Mouse (Mus musculus): ENCODE measurements around the gene Tpk1. TPM values are rescaled to one million over a fixed set of nuclear protein-coding genes. Genes with fewer than 3 reads are reported as not detected.
"Not testable (repeated sequence)": the region's sequence is repeated elsewhere in the genome, so short reads cannot be mapped to it uniquely, and the experiment has no call there.

Tpk1 gene
- polyA plus RNA-seq, 1 experiment, result 0.03 TPM

- Histone ChIP-seq H3K9me3 (ENCODE audit: control insufficient read depth, low read length) (no peaks in the 10 kb centered on the region), H3K27me3 (ENCODE audit: control insufficient read depth) (no peaks in the 10 kb centered on the region), H3K36me3 (ENCODE audit: control insufficient read depth) (no peaks in the 10 kb centered on the region), H3K4me1 (ENCODE audit: control insufficient read depth) (peaks cover 15% of the 10 kb centered on the region), H3K4me3 (replicated peaks) (no peak overlapping the region)
- TF ChIP-seq GATA1 (IDR thresholded peaks at IDR 0.05; ENCODE audit: low read length) (no peak), TAL1 (IDR thresholded peaks at IDR 0.05; ENCODE audit: low read length) (no peak)
Measured at GRCm38 (mm10) chr6:43518378-43518777, 147.7 kb downstream of the Tpk1 start.

GRCm38 (mm10) chr6:43517316-43517655 lies 148.8 kb downstream of the Tpk1 start:
- no peak for TF ChIP-seq GATA1 (IDR thresholded peaks at IDR 0.05; ENCODE audit: low read length)
- TF ChIP-seq TAL1 (IDR thresholded peaks at IDR 0.05; ENCODE audit: low read length), result no peak
- H3K4me1 ChIP-seq (ENCODE audit: control insufficient read depth), result peaks cover 15% of the 10 kb centered on the region
- H3K4me3 ChIP-seq (replicated peaks), result no peak overlapping the region
- no peaks in the 10 kb centered on the region for H3K36me3 ChIP-seq (ENCODE audit: control insufficient read depth)
- H3K27me3 ChIP-seq (ENCODE audit: control insufficient read depth), result no peaks in the 10 kb centered on the region
- no peaks in the 10 kb centered on the region for H3K9me3 ChIP-seq (ENCODE audit: control insufficient read depth, low read length)

- TF ChIP-seq GATA1 (IDR thresholded peaks at IDR 0.05; ENCODE audit: low read length) (no peak), TAL1 (IDR thresholded peaks at IDR 0.05; ENCODE audit: low read length) (no peak)
- Histone ChIP-seq H3K27me3 (ENCODE audit: control insufficient read depth) (no peaks in the 10 kb centered on the region), H3K9me3 (ENCODE audit: control insufficient read depth, low read length) (no peaks in the 10 kb centered on the region), H3K4me3 (replicated peaks) (no peak overlapping the region), H3K4me1 (ENCODE audit: control insufficient read depth) (peaks cover 15% of the 10 kb centered on the region), H3K36me3 (ENCODE audit: control insufficient read depth) (no peaks in the 10 kb centered on the region)
Measured at GRCm38 (mm10) chr6:43516593-43517315, 149.3 kb downstream of the Tpk1 start.

DNA sequence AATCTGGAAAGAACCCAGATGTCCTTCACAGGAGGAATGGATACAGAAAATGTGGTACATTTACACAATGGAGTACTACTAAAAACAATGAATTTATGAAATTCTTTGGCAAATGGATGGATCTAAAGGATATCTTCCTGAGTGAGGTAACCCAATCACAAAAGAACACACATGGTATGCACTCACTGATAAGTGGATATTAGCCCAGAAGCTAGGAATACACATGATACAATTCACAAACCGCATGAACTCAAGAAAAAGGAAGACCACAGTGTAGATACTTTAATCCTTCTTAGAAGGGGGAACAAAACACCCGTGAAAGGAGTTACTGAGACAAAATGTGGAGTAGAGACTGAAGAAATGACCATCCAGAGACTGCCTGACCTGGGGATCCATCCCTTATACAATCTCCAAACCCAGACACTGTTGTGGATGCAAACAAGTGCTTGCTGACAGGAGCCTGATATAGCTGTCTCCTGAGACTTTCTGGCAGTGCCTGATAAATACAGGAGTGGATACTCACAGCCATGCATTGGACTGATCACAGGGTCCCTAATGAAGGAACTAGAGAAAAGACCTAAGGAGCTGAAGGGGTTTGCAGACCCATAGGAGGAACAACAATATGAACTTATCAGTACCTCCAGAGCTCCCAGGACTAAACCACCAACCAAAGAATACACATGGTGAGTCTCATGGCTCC lies 159.2 kb downstream of the Tpk1 start:
- peak overlapping the region; percentile 38 for H3K4me3 ChIP-seq (replicated peaks)
- not testable (repeated sequence) for H3K27me3 ChIP-seq (ENCODE audit: control insufficient read depth); H3K9me3 ChIP-seq (ENCODE audit: control insufficient read depth, low read length); H3K36me3 ChIP-seq (ENCODE audit: control insufficient read depth)
- TF ChIP-seq TAL1 (IDR thresholded peaks at IDR 0.05; ENCODE audit: low read length), result peak; percentile 68
- peaks cover 31% of the 10 kb centered on the region for H3K4me1 ChIP-seq (ENCODE audit: control insufficient read depth)

DNA sequence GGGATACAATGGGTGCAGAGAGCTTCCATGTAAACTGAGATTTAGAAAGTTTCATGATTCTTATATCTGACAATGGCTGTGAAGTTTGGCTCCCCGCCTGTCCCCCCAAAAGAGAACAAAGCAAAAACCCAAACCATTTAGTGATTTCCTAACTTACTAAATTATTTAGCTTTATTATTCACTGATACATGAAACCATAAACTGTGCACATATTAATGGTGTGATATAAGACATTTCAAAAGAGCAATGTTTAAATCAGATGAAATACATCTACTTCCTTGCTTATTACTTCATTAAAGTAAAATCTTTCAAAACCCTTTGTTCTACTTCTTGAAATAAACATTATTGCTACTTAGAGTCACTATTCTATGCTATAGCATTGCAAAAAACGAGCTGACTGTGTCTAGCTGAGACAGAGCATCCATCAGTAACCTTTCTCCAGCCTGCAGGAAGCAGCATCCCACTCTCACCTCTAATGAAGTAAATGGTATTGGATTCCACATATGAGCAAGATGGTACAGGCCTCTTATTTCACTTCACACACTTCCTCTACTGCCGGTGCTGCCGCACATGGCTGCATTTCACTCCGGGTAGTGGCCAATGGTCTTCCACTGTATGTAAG lies 161.4 kb downstream of the Tpk1 start:
- no peaks in the 10 kb centered on the region for H3K36me3 ChIP-seq (ENCODE audit: control insufficient read depth)
- H3K4me3 ChIP-seq (replicated peaks), result no peak overlapping the region
- H3K9me3 ChIP-seq (ENCODE audit: control insufficient read depth, low read length), result no peaks in the 10 kb centered on the region
- H3K27me3 ChIP-seq (ENCODE audit: control insufficient read depth), result no peaks in the 10 kb centered on the region
- TF ChIP-seq GATA1 (IDR thresholded peaks at IDR 0.05; ENCODE audit: low read length) (no peak), TAL1 (IDR thresholded peaks at IDR 0.05; ENCODE audit: low read length) (no peak)
- peaks cover 31% of the 10 kb centered on the region for H3K4me1 ChIP-seq (ENCODE audit: control insufficient read depth)

DNA sequence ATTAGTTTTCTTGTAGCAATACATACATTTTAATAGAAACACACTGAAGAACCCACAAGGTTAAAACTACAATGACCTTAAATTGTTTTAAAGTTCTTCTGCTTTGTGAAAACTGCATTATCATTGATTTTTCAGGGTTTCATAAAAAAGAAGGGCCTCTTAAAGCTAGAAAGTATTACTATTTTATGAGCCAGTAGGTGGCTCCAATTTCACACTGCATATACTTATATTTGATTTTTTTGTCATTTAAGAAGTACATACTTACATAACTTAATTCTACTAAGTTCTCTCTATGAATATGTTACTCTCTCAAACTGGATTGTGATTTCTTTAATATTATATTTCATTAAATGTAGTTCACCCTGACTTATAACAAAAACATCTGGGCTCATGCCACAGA lies 173.7 kb downstream of the Tpk1 start:
- TF ChIP-seq GATA1 (IDR thresholded peaks at IDR 0.05; ENCODE audit: low read length) (no peak), TAL1 (IDR thresholded peaks at IDR 0.05; ENCODE audit: low read length) (no peak)
- H3K4me3 ChIP-seq (replicated peaks), result no peak overlapping the region
- H3K4me1 ChIP-seq (ENCODE audit: control insufficient read depth), result no peaks in the 10 kb centered on the region
- no peaks in the 10 kb centered on the region for H3K27me3 ChIP-seq (ENCODE audit: control insufficient read depth)
- no peaks in the 10 kb centered on the region for H3K36me3 ChIP-seq (ENCODE audit: control insufficient read depth)
- H3K9me3 ChIP-seq (ENCODE audit: control insufficient read depth, low read length), result no peaks in the 10 kb centered on the region

DNA sequence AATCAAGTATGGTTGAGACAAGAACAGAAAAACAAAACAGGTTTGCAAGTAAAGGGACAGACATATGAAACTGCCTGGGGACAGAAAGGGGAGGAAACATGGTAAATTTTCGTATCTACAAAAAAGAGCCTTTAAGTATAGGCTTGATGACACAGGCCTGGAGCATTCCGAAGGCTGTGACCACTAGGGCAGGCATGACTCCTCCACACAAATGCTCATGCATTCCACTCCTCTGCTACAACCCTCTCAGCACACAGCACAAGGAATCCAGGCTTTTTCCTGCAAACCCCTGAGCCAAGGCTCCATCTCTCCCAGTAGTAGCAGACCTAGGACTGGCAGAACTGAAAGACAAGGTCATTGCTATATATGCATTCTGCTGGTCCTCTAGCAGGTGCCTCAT lies 179.4 kb downstream of the Tpk1 start:
- no peaks in the 10 kb centered on the region for H3K4me1 ChIP-seq (ENCODE audit: control insufficient read depth)
- TF ChIP-seq GATA1 (IDR thresholded peaks at IDR 0.05; ENCODE audit: low read length), result no peak
- no peak for TF ChIP-seq TAL1 (IDR thresholded peaks at IDR 0.05; ENCODE audit: low read length)
- no peak overlapping the region for H3K4me3 ChIP-seq (replicated peaks)
- no peaks in the 10 kb centered on the region for H3K9me3 ChIP-seq (ENCODE audit: control insufficient read depth, low read length)
- no peaks in the 10 kb centered on the region for H3K27me3 ChIP-seq (ENCODE audit: control insufficient read depth)
- no peaks in the 10 kb centered on the region for H3K36me3 ChIP-seq (ENCODE audit: control insufficient read depth)

- no peaks in the 10 kb centered on the region for H3K4me1 ChIP-seq (ENCODE audit: control insufficient read depth)
- no peak for TF ChIP-seq TAL1 (IDR thresholded peaks at IDR 0.05; ENCODE audit: low read length)
- no peak for TF ChIP-seq GATA1 (IDR thresholded peaks at IDR 0.05; ENCODE audit: low read length)
- no peaks in the 10 kb centered on the region for H3K36me3 ChIP-seq (ENCODE audit: control insufficient read depth)
- H3K27me3 ChIP-seq (ENCODE audit: control insufficient read depth), result no peaks in the 10 kb centered on the region
- no peaks in the 10 kb centered on the region for H3K9me3 ChIP-seq (ENCODE audit: control insufficient read depth, low read length)
- no peak overlapping the region for H3K4me3 ChIP-seq (replicated peaks)
Measured at GRCm38 (mm10) chr6:43480687-43481086, 185.4 kb downstream of the Tpk1 start.

GRCm38 (mm10) chr6:43478810-43479209 lies 187.3 kb downstream of the Tpk1 start:
- H3K27me3 ChIP-seq (ENCODE audit: control insufficient read depth), result no peaks in the 10 kb centered on the region
- H3K9me3 ChIP-seq (ENCODE audit: control insufficient read depth, low read length), result no peaks in the 10 kb centered on the region
- H3K36me3 ChIP-seq (ENCODE audit: control insufficient read depth), result no peaks in the 10 kb centered on the region
- no peak overlapping the region for H3K4me3 ChIP-seq (replicated peaks)
- no peak for TF ChIP-seq TAL1 (IDR thresholded peaks at IDR 0.05; ENCODE audit: low read length)
- TF ChIP-seq GATA1 (IDR thresholded peaks at IDR 0.05; ENCODE audit: low read length), result no peak
- H3K4me1 ChIP-seq (ENCODE audit: control insufficient read depth), result no peaks in the 10 kb centered on the region

Measured in erythroblast, embryonic 14.5 days (primary cell).